Mouse (Mus musculus): Measurements from ENCODE around the gene B4galt2.

B4galt2 gene

DNA sequence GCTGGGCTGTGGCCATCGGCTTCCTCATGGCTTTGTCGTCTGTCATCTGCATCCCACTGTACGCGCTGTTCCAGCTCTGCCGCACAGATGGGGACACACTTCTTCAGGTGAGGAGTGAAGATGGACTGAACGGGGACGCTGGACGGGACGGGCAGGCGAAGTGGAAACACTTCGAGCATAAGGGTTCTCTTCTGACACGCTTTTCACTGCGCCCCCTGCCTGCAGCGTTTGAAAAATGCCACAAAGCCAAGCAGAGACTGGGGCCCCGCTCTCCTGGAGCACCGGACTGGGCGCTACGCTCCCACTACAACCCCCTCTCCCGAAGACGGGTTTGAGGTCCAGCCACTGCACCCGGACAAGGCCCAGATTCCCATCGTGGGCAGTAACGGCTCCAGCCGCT, 15.5 kb downstream of the B4galt2 start:
- peak; percentile 55 to 59 for DNase-seq

DNA sequence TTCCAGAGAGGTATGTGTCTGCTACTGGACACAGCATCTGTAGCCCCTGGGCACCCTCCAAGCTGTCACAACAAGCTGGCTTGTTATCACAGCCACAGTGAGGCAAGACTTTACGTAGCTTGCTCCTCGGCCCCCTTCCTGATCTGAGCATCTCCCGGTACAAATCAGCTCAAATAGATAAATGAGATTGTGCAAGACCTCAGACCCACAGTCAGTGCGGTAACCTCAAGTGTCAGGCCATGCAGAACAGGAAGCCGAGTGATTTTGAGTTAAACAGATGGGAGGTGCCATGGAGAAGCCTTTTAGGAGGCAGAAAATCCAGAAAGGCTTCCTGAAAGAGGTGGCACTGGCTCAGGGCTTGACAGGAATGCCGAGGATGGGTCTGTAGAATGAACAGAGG, 16.3 kb downstream of the B4galt2 start:
- DNase-seq: no peak

DNA sequence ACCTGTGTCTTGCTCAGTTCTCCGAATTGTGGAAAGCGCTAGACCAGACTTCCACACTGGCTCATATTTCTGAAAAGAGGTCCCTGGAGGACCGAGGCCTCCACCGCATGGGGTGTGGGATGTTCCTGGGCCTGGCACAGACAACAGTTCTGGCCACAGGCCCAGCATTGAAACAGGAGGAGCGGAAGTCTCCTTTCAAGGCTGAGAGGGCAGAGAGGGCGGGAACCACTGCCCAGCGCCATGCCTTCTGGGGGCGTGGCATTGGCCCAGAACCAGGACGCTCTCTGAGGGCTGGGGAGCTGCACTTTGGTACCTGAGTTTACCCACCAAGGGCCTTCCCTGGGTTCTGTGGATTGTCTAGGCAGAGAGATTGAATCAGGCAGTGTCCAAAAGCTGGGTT, 17.2 kb downstream of the B4galt2 start:
- peak in 1 of 2 experiments; percentile 44 for DNase-seq

DNA sequence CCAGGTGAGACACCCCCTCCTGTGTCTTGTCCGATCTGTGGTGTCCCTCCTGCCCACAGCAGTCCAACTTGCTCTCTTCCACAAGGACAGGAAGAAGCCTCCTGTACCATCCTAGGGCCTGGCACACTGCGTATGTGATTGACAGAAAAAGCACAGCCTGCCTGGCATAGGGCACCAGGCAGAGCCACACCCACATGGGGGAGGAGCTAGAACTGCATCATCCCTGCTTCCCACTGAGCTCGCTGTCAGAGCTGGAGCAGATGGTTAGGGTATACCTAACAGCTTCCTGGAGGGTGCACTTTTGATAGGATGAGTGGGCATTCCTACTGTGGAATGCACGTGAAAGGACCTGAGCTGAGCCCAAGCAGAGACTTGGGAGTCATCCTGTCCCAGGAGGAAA, 20.5 kb downstream of the B4galt2 start:
- no peak for DNase-seq

DNA sequence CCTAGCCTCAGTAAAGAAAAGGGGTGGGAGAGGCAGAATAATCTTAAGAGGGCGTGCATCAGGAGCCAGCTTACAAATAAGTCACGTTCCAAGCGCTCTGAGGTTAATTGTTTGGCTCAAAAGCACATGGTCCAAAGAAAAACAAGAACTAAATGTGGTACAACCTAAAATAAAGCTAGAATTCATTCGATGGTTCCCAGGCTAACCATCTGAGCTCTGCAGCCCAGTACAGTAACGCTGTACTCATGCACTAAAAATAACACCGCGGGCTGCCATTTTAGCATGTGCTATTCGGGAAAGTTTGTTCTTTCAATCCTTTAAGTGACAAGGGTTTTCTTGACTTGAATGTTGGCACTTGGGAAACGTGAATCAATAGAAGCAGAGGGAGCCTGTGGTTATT, 22.7 kb downstream of the B4galt2 start:
- DNase-seq: no peak

DNA sequence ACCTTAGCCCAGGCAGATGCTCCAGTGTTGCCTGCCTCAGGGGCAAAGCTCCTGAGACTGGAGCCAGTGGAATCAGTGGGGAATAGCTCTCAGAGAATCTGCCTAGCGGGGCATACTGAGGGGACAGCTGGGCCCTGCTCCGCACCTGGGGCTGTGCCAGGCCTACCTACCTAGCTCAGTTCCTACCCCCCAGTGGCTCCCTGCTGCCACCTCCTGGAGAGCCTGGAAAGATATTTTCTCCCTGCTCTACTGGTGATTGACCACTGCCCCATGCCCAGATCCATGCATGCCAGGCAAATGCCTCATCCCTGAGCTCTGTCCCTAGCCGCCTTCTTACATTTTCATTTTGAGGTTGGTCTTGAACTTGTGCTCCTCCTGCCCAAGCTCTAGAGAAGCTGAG, 24.5 kb downstream of the B4galt2 start:
- DNase-seq: peak; percentile 46 to 70

DNA sequence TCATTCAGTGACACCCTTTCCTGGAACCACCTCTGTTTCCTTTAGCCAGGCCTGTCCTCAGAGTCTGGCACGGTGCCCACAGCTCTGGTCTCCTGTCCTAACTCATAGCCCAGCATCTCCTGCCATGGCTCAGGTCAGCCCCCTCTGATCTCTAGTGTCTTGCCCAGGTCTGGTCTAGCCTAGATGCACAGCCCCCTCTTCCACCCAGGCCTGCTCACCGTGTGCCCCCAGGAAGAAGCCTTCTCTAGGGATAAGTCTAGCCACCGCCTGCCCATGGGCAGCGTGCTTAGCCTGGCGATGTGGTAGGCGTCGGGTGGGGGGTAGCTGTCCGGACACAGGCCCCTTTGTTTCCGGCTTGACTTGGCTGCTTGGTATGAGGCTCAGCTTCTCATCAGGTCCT, 28.1 kb downstream of the B4galt2 start:
- no peak for DNase-seq

DNA sequence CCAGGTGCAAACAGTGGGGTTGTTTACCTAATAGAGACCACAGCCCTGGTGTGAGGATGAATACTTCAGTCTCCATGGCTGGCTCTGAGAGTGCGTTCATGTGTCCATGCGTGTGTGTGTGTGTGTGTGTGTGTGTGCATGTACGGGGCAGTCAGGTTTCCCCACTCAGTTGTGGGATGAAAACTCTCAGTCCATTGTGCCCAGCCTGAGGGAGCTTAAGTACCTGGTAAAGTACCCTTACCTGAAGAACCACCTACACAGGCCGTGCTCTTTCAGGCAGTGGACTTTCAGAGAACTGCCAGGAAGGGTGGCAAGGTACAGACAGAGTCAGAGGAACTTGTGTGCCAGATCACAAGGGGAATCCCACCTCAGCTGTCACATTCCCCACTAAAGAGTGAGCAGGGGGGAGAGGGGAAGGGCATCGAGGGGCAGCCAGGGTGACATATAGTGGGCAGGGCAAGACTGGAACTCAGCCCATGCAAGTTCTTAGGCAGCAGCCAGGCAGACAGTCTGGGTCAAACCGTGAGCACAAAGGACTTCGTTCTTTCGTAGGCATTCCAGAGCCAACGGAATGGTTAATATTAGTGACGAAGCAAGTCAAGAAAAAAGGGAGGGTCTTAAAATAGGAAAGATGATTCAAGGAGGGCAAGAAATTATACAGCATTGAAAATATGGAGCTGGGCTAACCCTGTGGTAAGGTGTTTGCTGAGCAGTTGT, 31.0 kb downstream of the B4galt2 start:
- no peak for DNase-seq

DNA sequence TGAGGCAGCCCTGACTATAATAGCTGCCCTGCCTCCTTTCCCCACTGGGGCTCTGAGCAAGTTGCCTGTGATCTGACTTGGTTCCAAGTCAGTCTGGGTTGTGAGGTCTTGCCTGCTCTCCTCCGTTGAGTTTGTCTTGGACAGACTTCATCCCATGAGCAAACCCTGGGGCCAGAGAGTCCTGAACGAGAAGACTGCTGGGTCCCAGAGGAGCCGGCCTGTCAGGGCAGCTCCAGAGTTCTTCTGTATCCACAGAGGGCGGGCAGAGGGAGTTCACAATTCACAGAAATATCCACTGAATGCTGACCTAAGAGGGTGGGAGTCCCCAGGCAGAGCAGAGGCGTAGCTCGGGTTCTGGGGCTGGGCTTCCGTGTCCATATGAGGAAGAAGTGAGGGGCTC, 32.4 kb downstream of the B4galt2 start:
- no peak for DNase-seq

DNA sequence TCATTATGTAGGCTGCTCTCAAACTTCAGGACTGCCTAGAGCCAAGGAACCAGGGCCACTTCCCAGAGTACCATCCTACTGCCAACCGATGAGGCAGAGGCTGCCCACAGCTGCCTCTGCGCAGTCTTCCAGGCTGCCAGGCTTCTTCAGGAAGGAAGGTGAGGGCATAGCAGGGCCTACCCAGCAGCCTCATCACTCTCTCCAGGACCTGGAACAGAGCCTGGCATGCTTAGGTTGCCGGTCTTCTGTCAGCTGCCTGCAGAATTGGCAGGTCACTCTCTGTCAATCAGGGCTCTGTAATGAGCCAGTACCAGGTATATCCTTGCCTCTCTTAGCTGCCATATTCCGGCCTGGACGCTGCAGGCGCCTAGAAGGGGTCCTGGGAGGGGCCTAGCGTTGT, 33.1 kb downstream of the B4galt2 start:
- peak; percentile 34 to 38 for DNase-seq

DNA sequence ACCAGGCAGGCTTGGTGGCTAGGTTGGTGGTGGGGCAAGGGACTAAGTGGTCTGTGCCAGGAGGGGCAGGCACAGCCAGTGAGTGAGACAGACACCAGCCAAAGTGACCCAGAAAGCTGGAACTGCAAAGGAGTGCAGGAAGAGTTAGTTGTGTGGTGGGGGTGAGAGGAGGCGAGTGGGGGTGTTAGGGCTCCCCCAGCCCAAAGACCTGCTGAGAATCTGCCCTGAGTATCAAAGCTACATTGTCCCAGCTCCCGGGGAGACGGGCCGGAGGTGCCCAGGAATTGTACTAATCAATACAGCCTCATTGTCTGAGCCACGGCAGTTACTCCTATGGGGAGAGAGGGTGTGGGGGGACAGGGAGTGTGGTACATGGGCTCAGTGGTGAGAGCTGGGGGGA, 33.8 kb downstream of the B4galt2 start:
- DNase-seq: no peak

DNA sequence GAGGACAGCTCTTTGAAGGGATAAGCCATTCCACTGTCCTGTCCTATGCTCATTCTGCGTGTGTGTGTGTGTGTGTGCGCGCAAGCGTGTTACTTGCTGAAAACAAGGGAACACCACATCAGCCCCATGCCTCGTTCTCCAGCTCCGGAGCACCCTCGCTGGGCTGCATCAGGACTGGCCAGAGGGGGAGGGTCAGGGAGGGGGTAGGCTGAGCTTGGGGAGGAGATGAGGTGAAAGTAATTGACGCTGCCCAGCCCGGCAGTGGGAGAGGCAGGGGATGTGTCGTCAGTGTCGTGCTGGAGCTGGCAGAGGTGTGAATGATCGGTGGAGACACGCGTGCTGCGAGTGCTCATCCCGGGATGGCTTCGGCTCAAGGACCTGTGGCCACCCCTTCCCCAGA, 34.2 kb downstream of the B4galt2 start:
- DNase-seq: no peak

DNA sequence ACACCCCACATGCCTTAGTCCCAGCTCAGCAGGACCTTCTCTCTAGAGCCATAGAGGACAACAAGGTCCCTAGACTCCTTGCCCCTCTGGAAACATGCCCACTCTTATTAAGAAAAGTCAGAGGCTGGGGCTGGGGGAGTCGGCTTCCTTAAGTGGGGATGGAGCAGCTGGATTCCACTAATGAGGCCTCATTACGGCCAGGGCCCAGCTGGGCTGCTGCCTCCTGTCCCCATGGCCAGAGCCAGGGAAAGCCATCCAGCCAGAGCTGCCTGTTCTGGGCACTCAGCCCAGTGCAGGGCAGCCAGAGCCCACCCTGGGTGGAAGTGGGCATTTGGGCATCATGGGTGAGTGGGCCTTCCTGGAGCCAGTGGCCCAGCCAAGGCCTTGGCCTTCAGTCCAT, 36.3 kb downstream of the B4galt2 start:
- DNase-seq: no peak

DNA sequence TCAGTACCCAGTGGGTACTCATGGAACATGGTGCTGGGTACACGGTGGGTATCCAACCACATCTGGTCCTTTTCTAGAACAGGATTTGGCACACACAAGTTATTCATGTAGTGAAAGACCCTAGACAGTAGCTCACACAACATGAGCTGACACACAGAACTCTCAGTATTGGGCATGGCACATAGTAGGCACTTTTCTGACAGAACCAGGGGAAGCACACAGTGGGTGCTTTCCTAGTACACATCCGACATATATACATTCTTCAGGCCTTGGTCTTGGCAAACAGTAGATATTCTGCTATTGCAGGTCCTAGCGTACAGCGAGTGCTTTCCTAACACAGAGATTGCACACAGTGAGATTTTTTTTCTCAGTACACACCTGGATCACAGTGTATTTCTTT, 37.0 kb downstream of the B4galt2 start:
- no peak for DNase-seq

DNA sequence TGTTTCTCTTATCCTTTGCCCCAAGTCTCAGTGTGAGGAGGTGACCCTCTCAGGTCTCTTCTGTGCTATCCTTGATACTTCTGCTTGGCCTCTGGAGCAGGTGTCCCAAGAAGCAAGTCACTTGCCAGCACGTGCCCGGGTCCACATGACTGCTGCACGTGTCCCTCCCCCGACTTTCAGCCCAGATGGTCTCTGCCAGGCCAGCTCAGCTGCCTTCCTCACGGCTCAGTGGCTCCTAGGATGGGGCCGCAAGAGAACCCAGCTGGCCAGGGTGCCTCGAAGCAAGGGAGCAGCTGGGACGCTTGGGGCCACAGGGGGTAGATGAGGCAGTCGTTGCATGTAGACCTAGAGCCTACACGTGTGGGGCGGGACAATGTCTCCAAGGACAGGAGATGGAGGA, 38.0 kb downstream of the B4galt2 start:
- DNase-seq: no peak

DNA sequence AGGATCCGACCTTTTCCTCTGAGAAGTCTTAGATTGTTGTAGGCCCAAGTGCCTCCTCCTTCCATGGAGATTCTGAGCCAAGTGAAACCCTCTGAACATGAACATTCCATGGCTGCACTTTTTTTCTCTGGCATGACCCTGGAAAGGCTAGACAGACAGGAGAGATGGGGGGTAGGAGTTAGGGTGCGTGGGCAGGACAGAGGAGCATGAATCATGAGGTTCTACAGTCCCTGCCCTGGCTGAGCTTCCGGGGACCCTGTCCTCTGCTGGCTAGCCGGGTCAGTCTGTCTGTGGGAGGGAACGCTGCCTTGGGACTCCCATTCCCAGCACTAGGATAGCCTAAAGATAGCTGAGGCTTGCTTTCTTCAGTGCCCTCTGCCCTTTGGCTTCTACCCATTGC, 38.8 kb downstream of the B4galt2 start:
- DNase-seq: no peak

DNA sequence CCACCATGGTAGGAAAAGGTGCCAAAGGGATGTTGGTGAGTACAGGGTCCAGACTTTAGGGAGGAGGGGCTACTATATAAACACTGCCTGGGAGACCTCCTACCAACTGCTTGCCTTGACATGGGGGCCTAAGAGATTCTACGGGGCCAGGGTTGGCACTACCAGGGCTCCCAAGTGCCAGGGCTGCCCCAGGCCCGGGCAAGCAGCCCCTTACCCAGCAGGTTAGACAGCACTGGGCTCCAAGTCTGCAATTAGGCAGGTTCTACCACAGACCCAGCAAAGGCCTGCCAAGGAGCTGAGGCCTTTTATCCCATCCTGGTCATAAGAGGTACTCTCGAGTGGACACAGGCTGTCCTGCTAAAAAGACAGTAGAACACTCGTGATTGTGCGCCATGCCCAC, 40.2 kb downstream of the B4galt2 start:
- no peak for DNase-seq

DNA sequence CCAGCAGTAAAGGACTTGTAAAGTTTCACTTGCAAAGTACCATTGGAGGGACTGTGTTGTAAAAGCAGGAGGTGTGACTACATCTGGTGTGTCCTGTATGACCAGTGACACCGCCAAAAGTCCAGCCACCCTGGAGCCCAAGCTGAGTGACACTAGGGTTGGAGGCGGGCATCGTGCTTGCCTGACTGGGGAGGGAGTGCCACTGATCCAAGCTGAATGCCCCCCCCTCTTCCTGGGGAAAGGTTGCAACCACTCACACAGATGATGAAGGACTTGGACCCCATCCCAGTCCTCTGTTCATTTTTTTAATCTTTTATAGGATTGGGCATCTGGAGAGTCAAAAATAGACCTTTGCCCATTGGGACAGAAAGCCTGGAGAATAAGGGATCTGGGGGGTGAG, 41.7 kb downstream of the B4galt2 start:
- DNase-seq: no peak

DNA sequence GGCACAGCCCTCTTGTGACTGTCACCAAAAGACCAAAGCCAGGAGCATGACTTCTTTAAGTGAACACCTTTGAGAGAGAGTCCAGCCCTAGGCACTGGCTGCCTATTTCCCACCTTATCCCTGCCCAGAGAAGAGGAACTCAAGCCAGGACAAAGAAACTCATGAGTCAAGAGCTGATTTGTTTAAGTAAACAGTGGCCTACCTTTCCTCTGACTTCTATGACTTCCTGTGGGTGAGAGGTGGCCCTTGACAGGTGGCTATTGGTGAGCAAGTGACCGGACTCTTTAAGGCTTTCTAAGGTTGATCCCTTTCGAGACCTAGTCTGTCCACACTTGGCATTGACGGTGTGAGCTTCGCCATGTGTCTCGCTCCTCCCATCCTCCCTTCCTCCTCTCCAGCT, 42.5 kb downstream of the B4galt2 start:
- DNase-seq: no peak

DNA sequence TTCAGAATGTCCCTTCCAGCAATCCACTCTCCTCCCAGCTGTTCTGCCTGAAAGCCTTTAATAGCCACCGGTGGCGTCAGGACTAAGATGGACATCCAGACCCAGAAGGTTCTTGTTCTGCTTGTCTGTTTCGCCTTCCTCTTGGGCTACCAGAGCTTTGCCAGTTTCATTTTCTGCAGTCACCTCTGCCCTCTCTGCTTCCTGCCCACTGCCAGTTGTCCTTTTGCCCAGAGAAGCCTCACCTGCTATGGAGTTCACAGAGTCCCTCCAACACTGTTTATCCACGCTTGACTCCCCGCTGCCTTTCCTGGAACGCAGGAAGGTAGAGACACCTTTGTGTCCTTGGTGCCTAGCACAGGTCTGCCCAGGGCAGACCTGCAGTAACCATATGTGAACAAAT, 43.9 kb downstream of the B4galt2 start:
- DNase-seq: no peak

DNA sequence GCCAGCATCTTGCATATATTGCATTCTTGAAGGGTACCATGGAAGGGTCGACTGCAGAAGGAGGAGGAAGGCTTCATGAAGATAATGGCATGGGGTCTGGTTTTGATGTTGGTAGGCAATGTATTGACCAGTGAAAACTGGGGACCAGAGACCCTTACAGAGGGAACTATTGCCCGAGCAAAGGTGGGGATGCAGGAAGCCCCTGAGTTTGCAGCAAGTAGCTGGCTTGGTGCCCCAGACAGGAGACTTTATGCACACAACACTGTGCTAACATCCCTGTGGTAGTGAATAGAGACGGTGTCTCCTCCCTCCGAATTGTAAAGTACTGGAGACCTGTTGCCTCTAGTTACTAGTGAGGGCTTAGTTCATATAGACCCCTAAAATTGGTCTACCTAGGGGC, 46.0 kb downstream of the B4galt2 start:
- DNase-seq: no peak

DNA sequence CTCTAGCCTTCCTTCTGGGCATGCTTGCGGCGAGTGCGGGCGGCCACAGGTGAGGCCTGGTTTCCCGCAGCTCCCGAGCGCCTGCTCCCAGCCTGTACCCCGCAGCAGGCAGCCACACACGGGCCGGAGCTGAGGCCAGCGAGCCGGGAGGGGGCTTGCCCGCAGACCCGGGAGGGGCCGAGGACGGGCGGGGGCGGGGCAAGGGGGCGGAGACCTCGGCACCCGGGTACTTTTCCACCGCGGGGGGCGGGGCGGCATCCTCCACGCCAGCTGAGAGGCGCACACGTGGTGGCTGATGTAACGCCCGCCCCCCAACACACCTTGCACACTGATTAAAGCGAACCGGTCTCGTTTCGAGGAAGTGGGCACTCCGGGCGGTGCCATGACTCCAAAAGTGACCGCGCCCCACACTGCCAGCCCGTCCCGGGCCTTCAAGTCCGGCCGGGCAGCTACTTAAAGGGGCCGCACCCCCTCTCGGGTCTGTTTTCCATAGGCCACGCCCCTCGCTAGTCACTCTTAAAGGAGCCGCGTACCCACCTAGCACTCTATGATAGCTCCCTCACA, 47.0 kb downstream of the B4galt2 start:
- DNase-seq: peak; percentile 86 to 91

DNA sequence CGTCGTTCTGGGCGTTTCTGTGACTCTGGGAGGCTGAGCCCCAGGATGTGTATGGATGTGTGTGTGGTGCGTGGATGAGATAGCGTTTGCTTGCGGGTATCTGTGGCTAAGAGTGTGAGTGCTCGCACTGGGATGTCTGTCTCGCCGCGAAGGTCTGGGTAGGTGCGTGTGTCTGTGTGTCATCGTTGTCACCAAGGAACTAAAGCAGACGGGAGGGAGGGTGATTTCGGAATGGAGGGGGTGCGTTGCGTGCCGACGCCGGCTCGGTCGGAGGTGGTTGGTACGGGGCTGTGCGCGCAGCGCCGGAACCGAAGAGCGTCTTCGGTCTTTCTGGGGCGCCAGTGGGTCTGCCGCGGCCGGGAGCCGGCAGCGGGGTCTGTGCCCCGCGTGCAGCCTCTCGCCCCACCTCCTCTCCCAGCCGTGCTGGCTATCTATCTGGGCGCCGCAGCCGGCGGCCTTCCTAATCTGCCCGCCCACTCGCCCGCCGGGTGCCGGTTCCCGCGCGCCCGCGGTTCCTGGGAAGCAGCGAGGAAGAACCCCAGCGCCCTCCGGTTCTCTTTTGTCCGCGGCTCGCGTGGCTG, 47.7 kb downstream of the B4galt2 start:
- DNase-seq: peak; percentile 55 to 56

DNA sequence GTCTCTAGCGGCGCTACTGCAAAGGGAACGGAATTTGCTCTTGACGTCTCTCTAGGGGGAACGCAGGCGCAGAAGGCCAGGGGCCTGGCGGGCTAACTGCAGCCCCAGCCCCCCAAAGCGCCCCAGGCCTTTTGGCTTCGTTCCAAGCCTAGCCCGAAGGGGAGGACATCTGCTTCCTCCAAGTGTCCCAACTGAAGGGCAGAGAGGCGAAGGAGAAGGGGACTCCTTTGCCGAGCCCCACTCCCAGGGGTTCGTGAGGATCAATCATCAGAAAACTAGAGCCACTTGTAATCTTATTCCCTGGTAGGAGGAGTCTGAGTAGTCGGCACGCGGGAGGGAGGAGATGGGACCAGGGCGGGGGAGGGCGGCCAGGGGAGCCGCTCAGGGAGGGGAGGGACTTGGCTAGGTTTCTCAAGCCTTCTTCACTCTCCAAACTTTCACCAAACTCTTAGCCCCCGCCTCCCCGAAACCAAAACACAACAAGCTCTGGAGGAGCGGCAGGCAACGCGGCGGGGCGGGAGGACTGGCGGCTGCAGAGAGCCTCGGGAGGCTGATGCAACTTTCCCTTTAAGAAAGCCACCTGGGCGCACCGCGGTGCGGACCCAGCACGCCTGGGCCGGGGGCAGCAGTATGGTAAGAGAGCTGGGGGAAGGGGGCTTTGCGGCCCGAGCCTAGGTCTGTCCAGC, 48.3 kb downstream of the B4galt2 start:
- DNase-seq: peak; percentile 43 to 50

Data from cerebellum, postnatal 36 days (tissue).